Mouse (Mus musculus) liver, adult 2 months (tissue): ENCODE results near the gene Fxn.

ENCODE experiments used
- CTCF ChIP-seq: fragments of 200-500 bp; IDR thresholded peaks from 2 replicates; pipeline ENCODE4 v1.5.1; 2011; ENCODE audit warnings: low read depth, low read length, control low read depth
- POLR2A ChIP-seq: fragments of 200-500 bp; IDR thresholded peaks from 2 replicates; pipeline ENCODE4 v1.6.1; 2011; ENCODE audit warnings: low read length, control low read depth; ENCODE audit not compliant: insufficient read depth; ENCODE audit errors: extremely low read depth

GRCm38 (mm10) chr19:24325692-24326091, 45.3 kb upstream of the Fxn start:
- TF ChIP-seq CTCF (no peak), POLR2A (no peak)
